Mouse (Mus musculus): ENCODE measurements around the gene Lrrc4c.

DNA sequence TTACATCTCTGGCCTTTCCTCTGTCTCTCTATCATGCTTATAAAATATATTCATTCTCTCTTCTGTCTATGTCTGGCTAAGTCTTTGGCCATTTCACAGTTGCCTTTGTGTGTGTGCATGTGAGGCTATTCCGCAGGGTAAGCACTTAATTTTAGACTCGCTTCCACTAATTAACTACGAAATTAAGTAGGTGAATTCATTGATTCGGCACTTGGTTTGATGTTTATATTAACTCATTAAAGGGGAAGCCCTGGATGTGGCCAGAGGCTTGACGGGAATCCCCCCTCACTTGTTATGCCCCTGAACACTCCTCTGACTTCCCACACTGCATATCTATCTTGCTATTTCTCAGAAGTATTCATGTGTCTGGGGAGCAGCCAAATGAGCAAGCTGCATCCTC lies 1169.6 kb downstream of the Lrrc4c start:
- no peak for TF ChIP-seq CTCF (IDR thresholded peaks at IDR 0.05; ENCODE audit: borderline replicate concordance, insufficient read depth, low read depth, low read length)
- TF ChIP-seq POLR2A (IDR thresholded peaks at IDR 0.05; ENCODE audit: borderline replicate concordance, insufficient read depth, low read length), result no peak

All from cerebellum, adult 2 months (tissue).